Comparison of ENCODE assay signal across 10 mouse cellular contexts in genomic region chr9:107697811-107698521, GRCm38 (mm10). TPM values are rescaled to one million over a fixed set of nuclear protein-coding genes. Genes with fewer than 3 reads are reported as not detected.
DNase-seq lines count a peak whose midpoint lies in the region; ATAC-seq and TF ChIP-seq lines count a peak whose summit lies in the region.
"Had no signal": no experiment of that assay in that cellular context is flagged by ENCODE, and none has a peak within 500 bp of the region (broad histone marks: within the 10 kb centered on the region; RNA-seq: fewer than 3 reads in every experiment).

No protein-coding gene starts in this region.

- peaks cover 66% of the 10 kb centered on the region for H3K4me1 ChIP-seq in lung, postnatal 0 days (ENCODE audit: insufficient read depth, low read depth, low read length)
- peaks cover 81% of the 10 kb centered on the region for H3K4me1 ChIP-seq in forebrain, embryonic 13.5 days
- H3K4me1 ChIP-seq in limb, embryonic 13.5 days, result peaks cover 78% of the 10 kb centered on the region
- peaks cover 45% of the 10 kb centered on the region for H3K4me1 ChIP-seq in stomach, postnatal 0 days (replicated peaks; ENCODE audit: control insufficient read depth, insufficient read depth)

- ATAC-seq in lung, postnatal 0 days, result peak; percentile 7
- ATAC-seq in forebrain, embryonic 13.5 days, result peak; percentile 46
- ATAC-seq in limb, embryonic 13.5 days (ENCODE audit: low FRiP score, low read depth), result no peak
- no peak for ATAC-seq in stomach, postnatal 0 days (ENCODE audit: low FRiP score, low TSS enrichment)
- ATAC-seq in CD4-positive, CD25-positive, alpha-beta regulatory T cell, adult 4 months, result no peak

- no peaks in the 10 kb centered on the region for H3K9me3 ChIP-seq in lung, postnatal 0 days (ENCODE audit: low read length)
- no peaks in the 10 kb centered on the region for H3K9me3 ChIP-seq in forebrain, embryonic 13.5 days (replicated peaks)
- H3K9me3 ChIP-seq in limb, embryonic 13.5 days, result no peaks in the 10 kb centered on the region
- H3K9me3 ChIP-seq in stomach, postnatal 0 days (ENCODE audit: control insufficient read depth, low read length), result no peaks in the 10 kb centered on the region
- H3K9me3 ChIP-seq: liver, embryonic 13.5 days had no signal

- H3K4me2 ChIP-seq in lung, postnatal 0 days (replicated peaks; ENCODE audit: low read depth, low read length), result 0 out of 2 replicates have a peak overlapping the region, but pooled peaks have one; percentile 4
- peak overlapping the region; percentile 48 for H3K4me2 ChIP-seq in forebrain, embryonic 13.5 days
- peak overlapping the region; percentile 47 for H3K4me2 ChIP-seq in limb, embryonic 13.5 days (replicated peaks)
- H3K4me2 ChIP-seq in stomach, postnatal 0 days (replicated peaks; ENCODE audit: low read depth), result peak overlapping the region; percentile 34
- H3K4me2 ChIP-seq: liver, embryonic 13.5 days had no signal

- peak overlapping the region; percentile 87 for H3K27ac ChIP-seq in lung, postnatal 0 days (ENCODE audit: low read length)
- peak overlapping the region; percentile 32; the same call in 1 of the 2 replicates for H3K27ac ChIP-seq in forebrain, embryonic 13.5 days
- H3K27ac ChIP-seq in limb, embryonic 13.5 days, result peak overlapping the region; percentile 39; the same call in 1 of the 2 replicates
- H3K27ac ChIP-seq in stomach, postnatal 0 days (replicated peaks), result peak overlapping the region; percentile 83
- H3K27ac ChIP-seq: liver, embryonic 13.5 days had no signal

- H3K9ac ChIP-seq in lung, postnatal 0 days (replicated peaks; ENCODE audit: low read depth), result peak overlapping the region; percentile 6; the same call in 1 of the 2 replicates
- H3K9ac ChIP-seq in forebrain, embryonic 13.5 days, result peak overlapping the region; percentile 52
- H3K9ac ChIP-seq in limb, embryonic 13.5 days, result peak overlapping the region; percentile 13; the same call in 1 of the 2 replicates
- no peak overlapping the region; the same call in 1 of the 2 replicates for H3K9ac ChIP-seq in stomach, postnatal 0 days (ENCODE audit: low read length)
- H3K9ac ChIP-seq: liver, embryonic 13.5 days had no signal

- no peak for DNase-seq in lung, postnatal 0 days (ENCODE audit: low spot score)
- DNase-seq in lung, postnatal 14 days, result no peak
- no peak for DNase-seq in stomach, postnatal 0 days (ENCODE audit: low spot score)
- no peak for DNase-seq in ovary, postnatal 10 days (ENCODE audit: low spot score)
- DNase-seq: cerebellum, adult 8-10 months; liver, embryonic 13.5 days; right cerebral cortex, adult 18-20 months had no signal

- H3K27me3 ChIP-seq in lung, postnatal 0 days (replicated peaks; ENCODE audit: insufficient read depth, low read length), result no peaks in the 10 kb centered on the region
- peaks cover 30% of the 10 kb centered on the region for H3K27me3 ChIP-seq in forebrain, embryonic 13.5 days
- H3K27me3 ChIP-seq in limb, embryonic 13.5 days, result no peaks in the 10 kb centered on the region
- no peaks in the 10 kb centered on the region for H3K27me3 ChIP-seq in stomach, postnatal 0 days (ENCODE audit: control insufficient read depth, insufficient read depth, low read length)

- H3K36me3 ChIP-seq in lung, postnatal 0 days (ENCODE audit: insufficient read depth, low read length), result no peaks in the 10 kb centered on the region
- H3K36me3 ChIP-seq in forebrain, embryonic 13.5 days (ENCODE audit: poor library complexity, severe bottlenecking), result peaks cover 3% of the 10 kb centered on the region; the same call in 1 of the 2 replicates
- peaks cover 62% of the 10 kb centered on the region for H3K36me3 ChIP-seq in limb, embryonic 13.5 days
- H3K36me3 ChIP-seq in stomach, postnatal 0 days (ENCODE audit: control insufficient read depth, insufficient read depth, low read length), result no peaks in the 10 kb centered on the region
- H3K36me3 ChIP-seq: liver, embryonic 13.5 days had no signal

- no peak overlapping the region for H3K4me3 ChIP-seq in lung, postnatal 0 days (ENCODE audit: low read depth, low read length)
- no peak overlapping the region for H3K4me3 ChIP-seq in forebrain, embryonic 13.5 days
- H3K4me3 ChIP-seq in limb, embryonic 13.5 days, result no peak overlapping the region; the same call in 1 of the 2 replicates
- no peak overlapping the region for H3K4me3 ChIP-seq in stomach, postnatal 0 days (ENCODE audit: low read depth, low read length)
- H3K4me3 ChIP-seq: liver, embryonic 13.5 days had no signal

- no peak for TF ChIP-seq CTCF in lung, postnatal 0 days (IDR thresholded peaks at IDR 0.05)
- no peak for TF ChIP-seq CTCF in stomach, postnatal 0 days (IDR thresholded peaks at IDR 0.05; ENCODE audit: low read depth)

- 32% methylated on average over 14 of the region's 14 CpGs for WGBS in lung, postnatal 0 days
- 2% methylated on average over 14 of the region's 14 CpGs for WGBS in forebrain, embryonic 13.5 days
- 19% methylated on average over 14 of the region's 14 CpGs for WGBS in limb, embryonic 13.5 days
- 29% methylated on average over 14 of the region's 14 CpGs for WGBS in stomach, postnatal 0 days

- TF ChIP-seq EP300 in lung, postnatal 0 days (IDR thresholded peaks at IDR 0.05), result no peak
- TF ChIP-seq EP300 in stomach, postnatal 0 days (optimal IDR thresholded peaks at IDR 0.05), result no peak

RNA-seq across cellular contexts. Expression of gene Sema3f, which starts 12.3 kb away (rescaled TPM):
- polyA plus RNA-seq in lung, postnatal 0 days (2015; fragmentation: Nextera tagmentation; extraction: Ambion mirVana), result 23.4 and 24.9 TPM in 2 replicates
- polyA plus RNA-seq in forebrain, embryonic 13.5 days (2015; fragmentation: Nextera tagmentation; extraction: Ambion mirVana), result 6.8 and 7.7 TPM in 2 replicates
- polyA plus RNA-seq in limb, embryonic 13.5 days (2015; fragmentation: Nextera tagmentation; extraction: Ambion mirVana), result 31.8 and 32.1 TPM in 2 replicates
- 11.7 and 15.1 TPM in 2 replicates for polyA plus RNA-seq in stomach, postnatal 0 days (2015; fragmentation: Nextera tagmentation; extraction: Ambion mirVana)
- polyA plus RNA-seq in CD4-positive, CD25-positive, alpha-beta regulatory T cell, adult 4 months (2017; shearing (Covaris generic)), result not detected

RNA-seq across cellular contexts. Expression of gene Gnat1, which starts 18.5 kb away (rescaled TPM):
- 0.23 and 0.30 TPM in 2 replicates for polyA plus RNA-seq in lung, postnatal 0 days (2015; fragmentation: Nextera tagmentation; extraction: Ambion mirVana)
- 1.3 and 1.8 TPM in 2 replicates for polyA plus RNA-seq in forebrain, embryonic 13.5 days (2015; fragmentation: Nextera tagmentation; extraction: Ambion mirVana)
- 0.74 and 1.0 TPM in 2 replicates for polyA plus RNA-seq in limb, embryonic 13.5 days (2015; fragmentation: Nextera tagmentation; extraction: Ambion mirVana)
- polyA plus RNA-seq in stomach, postnatal 0 days (2015; fragmentation: Nextera tagmentation; extraction: Ambion mirVana), result 2.1 and 2.9 TPM in 2 replicates
- 1 to 10 TPM in 1 of 2 experiments, not detected in 1; 1.6 TPM for polyA plus RNA-seq in CD4-positive, CD25-positive, alpha-beta regulatory T cell, adult 4 months (2017; shearing (Covaris generic))

RNA-seq across cellular contexts. Expression of gene Slc38a3, which starts 28.6 kb away (rescaled TPM):
- 0.51 and 0.81 TPM in 2 replicates for polyA plus RNA-seq in lung, postnatal 0 days (2015; fragmentation: Nextera tagmentation; extraction: Ambion mirVana)
- 14.3 and 14.6 TPM in 2 replicates for polyA plus RNA-seq in forebrain, embryonic 13.5 days (2015; fragmentation: Nextera tagmentation; extraction: Ambion mirVana)
- polyA plus RNA-seq in limb, embryonic 13.5 days (2015; fragmentation: Nextera tagmentation; extraction: Ambion mirVana), result 4.3 and 5.3 TPM in 2 replicates
- polyA plus RNA-seq in stomach, postnatal 0 days (2015; fragmentation: Nextera tagmentation; extraction: Ambion mirVana), result 0.95 and 1.1 TPM in 2 replicates
- not detected for polyA plus RNA-seq in CD4-positive, CD25-positive, alpha-beta regulatory T cell, adult 4 months (2017; shearing (Covaris generic))

Comparison
In these comparisons a context has a peak if more than half of its experiments do, and no peak if none do; other contexts are left out.
1. ATAC-seq: peak in lung, postnatal 0 days (single experiment) and forebrain, embryonic 13.5 days (single experiment); none in limb, embryonic 13.5 days (single experiment), stomach, postnatal 0 days (single experiment) and CD4-positive, CD25-positive, alpha-beta regulatory T cell, adult 4 months (single experiment).
2. H3K27ac ChIP-seq: peak in every context shown above with its lines; median percentile 87 in lung, postnatal 0 days; 83 in stomach, postnatal 0 days; 39 in limb, embryonic 13.5 days; 32 in forebrain, embryonic 13.5 days.
3. Peak in every context shown above with its lines, with median percentiles within 50 percentile points of each other: H3K4me2 ChIP-seq.